Mouse (Mus musculus) limb, embryonic 14.5 days (tissue): ENCODE data around the gene Zbtb44. TPM values are rescaled to one million over a fixed set of nuclear protein-coding genes. Genes with fewer than 3 reads are reported as not detected.
"Not testable (repeated sequence)": the region's sequence is repeated elsewhere in the genome, so short reads cannot be mapped to it uniquely, and the experiment has no call there.

Experiments
- ATAC-seq: fragments of 200-750 bp; cut with Nextera tagmentation; 2 replicates; pipeline ENCODE4 v1.8.0; 2017; ENCODE audit warnings: low read depth, moderate number of reproducible peaks, moderate TSS enrichment; ENCODE audit not compliant: low FRiP score
- DNase-seq: peaks from one replicate; pipeline ENCODE4 v3.0.0-alpha.2; 2015; ENCODE audit warnings: low spot score
- H3K27ac ChIP-seq: fragments of 300-500 bp; sonication (generic); replicated peaks from 2 replicates; pipeline ENCODE4 v1.5.1; 2014; ENCODE audit warnings: low read depth, mild to moderate bottlenecking, low read length, moderate library complexity, mixed read lengths
- H3K27me3 ChIP-seq: fragments of 300-500 bp; sonication (generic); 2 replicates; pipeline ENCODE4 v1.6.1; 2014; ENCODE audit warnings: low read length, mixed read lengths; ENCODE audit not compliant: control insufficient read depth, insufficient read depth
- H3K36me3 ChIP-seq: fragments of 300-500 bp; sonication (generic); 2 replicates; pipeline ENCODE4 v1.6.1; 2014; ENCODE audit warnings: mild to moderate bottlenecking, low read length, moderate library complexity, mixed read lengths; ENCODE audit not compliant: control insufficient read depth, insufficient read depth
- H3K4me1 ChIP-seq: fragments of 300-500 bp; sonication (generic); 2 replicates; pipeline ENCODE4 v1.6.1; 2014; ENCODE audit warnings: antibody characterized with exemption, low read length, mixed read lengths; ENCODE audit not compliant: control insufficient read depth, insufficient read depth
- H3K4me2 ChIP-seq: fragments of 300-500 bp; sonication (generic); replicated peaks from 2 replicates; pipeline ENCODE4 v1.6.1; 2014; ENCODE audit warnings: low read depth, mild to moderate bottlenecking, low read length, moderate library complexity; ENCODE audit not compliant: severe bottlenecking
- H3K4me3 ChIP-seq: fragments of 300-500 bp; sonication (generic); replicated peaks from 2 replicates; pipeline ENCODE4 v1.5.1; 2014; ENCODE audit warnings: low read length
- H3K9ac ChIP-seq: fragments of 300-500 bp; sonication (generic); 2 replicates; pipeline ENCODE4 v1.6.1; 2014; ENCODE audit warnings: mild to moderate bottlenecking, low read depth, low read length, moderate library complexity; ENCODE audit not compliant: severe bottlenecking
- H3K9me3 ChIP-seq: fragments of 300-500 bp; sonication (generic); 2 replicates; pipeline ENCODE4 v1.6.1; 2016; ENCODE audit warnings: low read length; ENCODE audit not compliant: control insufficient read depth
- POLR2A ChIP-seq: fragments of 200-500 bp; IDR thresholded peaks from 2 replicates; pipeline ENCODE4 v1.8.0; 2012; ENCODE audit warnings: inconsistent platforms, mild to moderate bottlenecking, moderate library complexity, borderline replicate concordance; ENCODE audit not compliant: insufficient read depth, insufficient read length; ENCODE audit errors: extremely low read depth
- WGBS: fragments of 180-500 bp; shearing (Covaris S2); extraction: QIAGEN DNeasy Blood & Tissue Kit; methylation state at CpG from one replicate; pipeline ENCODE4 v1.1.7; 2014; 5-methylcytosine and 5-hydroxymethylcytosine counted together
- polyA plus RNA-seq, 2 experiments: library from polyadenylated mRNA; depleted of rRNA in 1 of 2; stranded (reverse) in 1 of 2; unstranded in 1 of 2; fragments of >200 nt; fragmentation: Nextera tagmentation in 1 of 2; extraction: Ambion mirVana in 1 of 2; gene quantifications; 2 replicates each; pipeline versions ENCODE4 v1.2.1 to v1.2.3; 2012 to 2014

The Zbtb44 gene
- polyA plus RNA-seq, 2 experiments: 6.9 to 8.3 TPM

DNA sequence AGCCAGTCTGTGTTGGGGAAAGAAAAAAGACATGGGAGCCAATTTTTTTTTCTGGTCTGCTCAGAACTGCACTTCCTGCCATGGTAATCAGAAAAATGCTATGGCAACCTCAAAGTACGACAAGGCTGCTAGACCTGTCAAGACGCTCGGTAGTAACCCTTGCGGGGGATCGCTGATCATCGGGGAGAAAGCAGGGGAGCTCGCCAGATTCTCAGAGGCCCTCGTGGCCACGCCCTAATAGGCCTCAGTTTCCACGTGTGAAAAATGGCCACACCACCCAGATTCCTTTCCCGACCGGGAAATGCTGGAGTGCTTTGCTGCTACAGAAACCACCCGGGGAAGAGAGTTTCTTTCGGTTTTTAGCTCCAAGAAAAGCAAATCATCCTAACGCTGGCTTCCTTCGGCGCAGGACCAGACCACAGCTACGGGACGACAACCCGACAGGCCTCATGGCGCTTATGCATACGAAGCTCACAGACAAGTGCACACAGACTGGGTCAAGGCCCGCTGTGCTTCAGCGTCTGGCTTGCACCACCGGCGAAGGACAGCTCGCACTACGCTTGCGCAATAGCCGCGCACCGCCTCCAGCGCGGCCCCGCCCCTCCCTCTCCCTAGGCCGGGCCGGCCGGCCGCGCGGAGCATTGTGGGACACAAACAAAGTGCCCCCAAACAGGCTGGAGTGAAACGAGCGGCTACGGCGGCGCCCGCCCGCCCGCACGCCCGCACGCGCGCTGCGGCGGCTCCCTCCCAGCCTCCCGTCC lies 513 bp upstream of the Zbtb44 start:
- Histone ChIP-seq H3K4me3 (peak overlapping the region; percentile 86), H3K9me3 (no peaks in the 10 kb centered on the region), H3K27ac (peak overlapping the region; percentile 98), H3K27me3 (no peaks in the 10 kb centered on the region), H3K4me2 (peak overlapping the region; percentile 62), H3K9ac (peak overlapping the region; percentile 97), H3K36me3 (no peaks in the 10 kb centered on the region), H3K4me1 (peaks cover 14% of the 10 kb centered on the region)
- under 1% methylated on average over 41 of the region's 57 CpGs for WGBS
- DNase-seq (peak; percentile 95), ATAC-seq (peak; percentile 95)
- peak; percentile 75; the same call in 1 of the 2 replicates for TF ChIP-seq POLR2A

DNA sequence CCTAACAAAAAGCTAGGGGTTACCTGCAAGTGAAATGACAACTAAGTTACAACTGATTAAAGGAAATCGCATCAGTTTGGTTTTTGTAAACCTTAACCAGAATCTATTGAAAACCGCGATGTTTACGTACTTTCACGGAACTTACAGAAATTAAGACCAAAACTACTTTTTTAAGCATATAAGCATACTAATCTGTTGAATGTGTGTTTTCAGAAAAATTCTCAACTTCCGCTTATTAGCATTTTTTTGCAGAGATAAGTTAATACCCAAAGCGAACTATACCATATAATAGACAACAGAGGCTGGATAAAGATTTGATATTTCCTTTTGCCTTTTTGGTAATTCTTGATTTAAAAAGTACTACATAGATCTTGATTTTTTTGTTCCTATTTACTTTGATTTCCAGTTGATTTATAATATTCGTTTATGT lies 985 bp downstream of the Zbtb44 start:
- H3K36me3 ChIP-seq: no peaks in the 10 kb centered on the region
- peak overlapping the region; percentile 97 for H3K9ac ChIP-seq
- peaks cover 14% of the 10 kb centered on the region for H3K4me1 ChIP-seq
- H3K27ac ChIP-seq: no peak overlapping the region
- peak overlapping the region; percentile 86 for H3K4me3 ChIP-seq
- no peak for DNase-seq
- WGBS: 14% methylated on average over 8 of the region's 8 CpGs
- H3K4me2 ChIP-seq: peak overlapping the region; percentile 62
- TF ChIP-seq POLR2A: no peak
- H3K27me3 ChIP-seq: no peaks in the 10 kb centered on the region
- H3K9me3 ChIP-seq: no peaks in the 10 kb centered on the region
- ATAC-seq: no peak

DNA sequence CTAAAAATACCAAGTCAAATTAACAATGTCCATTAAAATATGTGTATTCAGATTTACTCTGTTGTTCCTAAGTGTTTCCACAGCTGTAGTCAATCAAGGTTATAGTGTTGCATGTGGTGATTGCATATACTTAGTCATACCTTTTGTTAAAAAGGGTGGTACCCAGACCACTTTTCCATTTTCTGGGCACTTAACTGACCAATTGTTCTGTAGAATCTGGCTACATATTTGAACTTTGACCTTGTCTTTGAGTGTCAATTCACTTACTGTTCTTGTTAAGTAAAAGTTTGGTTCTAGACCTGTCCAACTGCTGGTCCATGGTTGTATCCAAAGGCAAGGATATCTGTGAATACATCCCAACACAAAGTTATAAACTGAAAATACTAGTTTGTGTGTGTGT lies 2.1 kb downstream of the Zbtb44 start:
- no peak overlapping the region for H3K9ac ChIP-seq
- no peaks in the 10 kb centered on the region for H3K9me3 ChIP-seq
- H3K4me1 ChIP-seq: peaks cover 14% of the 10 kb centered on the region
- no peak for ATAC-seq
- no peak overlapping the region for H3K27ac ChIP-seq
- no peaks in the 10 kb centered on the region; the same call in 1 of the 2 replicates for H3K36me3 ChIP-seq
- no peaks in the 10 kb centered on the region for H3K27me3 ChIP-seq
- H3K4me3 ChIP-seq: peak overlapping the region; percentile 14; the same call in 1 of the 2 replicates
- no peak for TF ChIP-seq POLR2A
- DNase-seq: no peak
- H3K4me2 ChIP-seq: peak overlapping the region; percentile 30

DNA sequence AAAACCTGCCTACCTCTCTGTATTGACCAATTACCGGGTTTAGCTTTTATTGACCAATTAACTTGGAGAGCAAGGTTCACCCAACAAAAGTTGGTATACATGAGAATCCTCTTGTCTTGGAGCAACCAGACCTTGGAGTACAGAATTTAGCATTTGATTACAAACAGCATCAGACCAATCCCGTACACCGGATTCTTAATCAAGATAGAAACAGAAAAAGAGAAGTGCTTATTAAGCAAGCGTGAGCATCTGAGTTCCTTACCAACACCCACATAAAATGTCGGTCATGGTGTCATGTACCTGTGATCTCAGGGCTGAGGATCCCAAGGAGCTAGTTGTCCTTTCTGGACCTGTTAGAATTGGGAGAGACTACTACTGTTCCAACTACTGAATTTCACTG lies 19.8 kb downstream of the Zbtb44 start:
- H3K27ac ChIP-seq: no peak overlapping the region
- H3K4me1 ChIP-seq: no peaks in the 10 kb centered on the region
- peaks cover 17% of the 10 kb centered on the region for H3K36me3 ChIP-seq
- no peak overlapping the region for H3K4me2 ChIP-seq
- no peaks in the 10 kb centered on the region for H3K27me3 ChIP-seq
- H3K4me3 ChIP-seq: no peak overlapping the region
- no peak for TF ChIP-seq POLR2A
- 92% methylated on average over 5 of the region's 5 CpGs for WGBS
- ATAC-seq (no peak), DNase-seq (no peak)
- no peak overlapping the region for H3K9ac ChIP-seq
- no peaks in the 10 kb centered on the region for H3K9me3 ChIP-seq

DNA sequence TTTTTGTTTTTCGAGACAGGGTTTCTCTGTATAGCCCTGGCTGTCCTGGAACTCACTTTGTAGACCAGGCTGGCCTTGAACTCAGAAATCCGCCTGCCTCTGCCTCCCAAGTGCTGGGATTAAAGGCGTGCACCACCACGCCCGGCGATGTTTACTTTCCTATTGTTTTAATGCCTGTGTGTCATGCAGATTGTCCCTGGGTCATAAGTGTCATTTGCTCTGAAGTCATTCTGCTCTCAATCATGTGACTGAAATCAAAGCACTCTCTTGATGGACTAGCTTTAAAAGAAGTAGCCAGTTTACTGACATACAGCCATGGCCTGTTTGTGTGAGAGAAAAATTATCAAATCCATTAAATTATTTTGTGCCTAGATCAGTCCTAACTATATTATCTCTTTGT lies 21.1 kb downstream of the Zbtb44 start:
- H3K27ac ChIP-seq, H3K4me3 ChIP-seq, ATAC-seq, H3K27me3 ChIP-seq, DNase-seq, H3K4me1 ChIP-seq, H3K4me2 ChIP-seq, H3K9ac ChIP-seq, H3K9me3 ChIP-seq: not testable (repeated sequence)
- H3K36me3 ChIP-seq: peaks cover 22% of the 10 kb centered on the region
- WGBS: 91% methylated on average over 6 of the region's 6 CpGs
